Mouse (Mus musculus) spleen, adult 2 months (tissue): ENCODE data around the gene Pde1c. TPM values are rescaled to one million over a fixed set of nuclear protein-coding genes. Genes with fewer than 3 reads are reported as not detected.

Experiments used
- DNase-seq, 2 experiments: peaks; one replicate each; pipeline versions ENCODE4 v3.0.0 to v3.0.0-alpha.2; 2012 to 2021; ENCODE audit warnings: low spot score in 2 of 2, low read depth in 1 of 2
- H3K27ac ChIP-seq: fragments of 200-500 bp; 2 replicates; pipeline ENCODE4 v1.5.1; 2012; ENCODE audit warnings: low read length, inconsistent platforms; ENCODE audit not compliant: insufficient read depth
- H3K27me3 ChIP-seq: fragments of 200-500 bp; 2 replicates; pipeline ENCODE4 v1.6.1; 2012; ENCODE audit warnings: mild to moderate bottlenecking, moderate library complexity, low read length, inconsistent platforms; ENCODE audit not compliant: control insufficient read depth, insufficient read depth
- H3K36me3 ChIP-seq: fragments of 200-500 bp; 2 replicates; pipeline ENCODE4 v1.6.1; 2012; ENCODE audit warnings: mild to moderate bottlenecking, low read length, inconsistent platforms; ENCODE audit not compliant: control insufficient read depth, insufficient read depth
- H3K4me1 ChIP-seq: fragments of 200-500 bp; 2 replicates; pipeline ENCODE4 v1.6.1; 2011; ENCODE audit warnings: inconsistent platforms; ENCODE audit not compliant: control insufficient read depth, insufficient read depth, insufficient read length
- H3K4me3 ChIP-seq: fragments of 200-500 bp; 2 replicates; pipeline ENCODE4 v1.5.1; 2011; ENCODE audit warnings: mild to moderate bottlenecking, inconsistent platforms; ENCODE audit not compliant: insufficient read depth, insufficient read length; ENCODE audit errors: extremely low read depth
- CTCF ChIP-seq: fragments of 200-500 bp; IDR thresholded peaks from 2 replicates; pipeline ENCODE4 v1.5.1; 2011; ENCODE audit warnings: mild to moderate bottlenecking, inconsistent platforms; ENCODE audit not compliant: insufficient read depth, insufficient read length, insufficient replicate concordance; ENCODE audit errors: extremely low read depth
- POLR2A ChIP-seq: fragments of 200-500 bp; IDR thresholded peaks from 2 replicates; pipeline ENCODE4 v1.6.1; 2011; ENCODE audit warnings: low read depth, low read length, inconsistent platforms
- WGBS: fragments of 180-500 bp; shearing (Covaris S2); methylation state at CpG from one replicate; pipeline ENCODE4 v1.1.7; 2018; 5-methylcytosine and 5-hydroxymethylcytosine counted together
- polyA plus RNA-seq: library from polyadenylated mRNA; depleted of rRNA; stranded (reverse); fragments of >200 nt; gene quantifications from 2 replicates; pipeline ENCODE4 v1.2.3, GENCODE M21; 2012

Gene Pde1c
- polyA plus RNA-seq, 1 experiment: 0.08 TPM

- Histone ChIP-seq H3K4me3 (no peak overlapping the region), H3K36me3 (no peaks in the 10 kb centered on the region), H3K27ac (no peak overlapping the region), H3K27me3 (no peaks in the 10 kb centered on the region), H3K4me1 (no peaks in the 10 kb centered on the region)
- 34% methylated on average over 5 of the region's 5 CpGs for WGBS
- no peak for DNase-seq
- TF ChIP-seq POLR2A (no peak), CTCF (no peak)
Measured at GRCm38 (mm10) chr6:56066632-56067282, 502.1 kb downstream of the Pde1c start.

GRCm38 (mm10) chr6:56063736-56064135, 505.2 kb downstream of the Pde1c start:
- no peak overlapping the region for H3K4me3 ChIP-seq
- TF ChIP-seq CTCF (no peak), POLR2A (no peak)
- no peaks in the 10 kb centered on the region for H3K36me3 ChIP-seq
- no peaks in the 10 kb centered on the region for H3K4me1 ChIP-seq
- DNase-seq: no peak
- H3K27ac ChIP-seq: no peak overlapping the region
- H3K27me3 ChIP-seq: no peaks in the 10 kb centered on the region

- no peak for DNase-seq
- TF ChIP-seq CTCF (no peak), POLR2A (no peak)
- Histone ChIP-seq H3K4me3 (no peak overlapping the region), H3K36me3 (no peaks in the 10 kb centered on the region), H3K4me1 (no peaks in the 10 kb centered on the region), H3K27ac (no peak overlapping the region), H3K27me3 (no peaks in the 10 kb centered on the region)
- WGBS: 33% methylated on average over 4 of the region's 4 CpGs
Measured at GRCm38 (mm10) chr6:56049104-56049503, 519.8 kb downstream of the Pde1c start.

- no peaks in the 10 kb centered on the region for H3K27me3 ChIP-seq
- DNase-seq: no peak
- H3K4me1 ChIP-seq: no peaks in the 10 kb centered on the region
- H3K36me3 ChIP-seq: no peaks in the 10 kb centered on the region
- TF ChIP-seq POLR2A (no peak), CTCF (no peak)
- 82% methylated on average over 3 of the region's 3 CpGs for WGBS
- H3K27ac ChIP-seq: no peak overlapping the region
- no peak overlapping the region for H3K4me3 ChIP-seq
Measured at GRCm38 (mm10) chr6:56048580-56048979, 520.3 kb downstream of the Pde1c start.

- H3K36me3 ChIP-seq: no peaks in the 10 kb centered on the region
- no peaks in the 10 kb centered on the region for H3K4me1 ChIP-seq
- no peak for DNase-seq
- no peak overlapping the region for H3K27ac ChIP-seq
- no peak overlapping the region for H3K4me3 ChIP-seq
- no peaks in the 10 kb centered on the region for H3K27me3 ChIP-seq
- TF ChIP-seq POLR2A (no peak), CTCF (no peak)
- 86% methylated on average over 1 of the region's 1 CpGs for WGBS
Measured at GRCm38 (mm10) chr6:56044716-56045115, 524.2 kb downstream of the Pde1c start.

- H3K36me3 ChIP-seq: no peaks in the 10 kb centered on the region
- no peak overlapping the region for H3K27ac ChIP-seq
- WGBS: 81% methylated on average over 5 of the region's 5 CpGs
- DNase-seq: no peak
- H3K4me1 ChIP-seq: no peaks in the 10 kb centered on the region
- H3K4me3 ChIP-seq: no peak overlapping the region
- TF ChIP-seq POLR2A (no peak), CTCF (no peak)
- no peaks in the 10 kb centered on the region for H3K27me3 ChIP-seq
Measured at GRCm38 (mm10) chr6:56044270-56044669, 524.6 kb downstream of the Pde1c start.

GRCm38 (mm10) chr6:56039476-56040055, 529.3 kb downstream of the Pde1c start:
- 70% methylated on average over 4 of the region's 4 CpGs for WGBS
- no peaks in the 10 kb centered on the region for H3K36me3 ChIP-seq
- H3K27me3 ChIP-seq: no peaks in the 10 kb centered on the region
- TF ChIP-seq POLR2A: no peak
- TF ChIP-seq CTCF: no peak
- no peaks in the 10 kb centered on the region for H3K4me1 ChIP-seq
- no peak overlapping the region for H3K4me3 ChIP-seq
- H3K27ac ChIP-seq: no peak overlapping the region
- no peak for DNase-seq
